Mouse (Mus musculus) adrenal gland, postnatal 25 days (tissue): ENCODE results near the gene Hspa12a. TPM values are rescaled to one million over a fixed set of nuclear protein-coding genes. Genes with fewer than 3 reads are reported as not detected.

ENCODE experiments used
- DNase-seq: peaks from one replicate; pipeline ENCODE4 v3.0.0; 2021; ENCODE audit warnings: mixed read lengths
- microRNA-seq, 2 experiments: library from miRNA; unstranded; fragments of <30 nt; microRNA quantifications; one replicate each; pipeline ENCODE4 v1.2.0; 2021
- total RNA-seq: library from RNA; stranded (reverse); gene quantifications from 2 replicates; pipeline ENCODE4 v1.2.3, GENCODE M21; 2021

The Hspa12a gene
- total RNA-seq, 1 experiment from 2014 or later: 119 TPM

DNA sequence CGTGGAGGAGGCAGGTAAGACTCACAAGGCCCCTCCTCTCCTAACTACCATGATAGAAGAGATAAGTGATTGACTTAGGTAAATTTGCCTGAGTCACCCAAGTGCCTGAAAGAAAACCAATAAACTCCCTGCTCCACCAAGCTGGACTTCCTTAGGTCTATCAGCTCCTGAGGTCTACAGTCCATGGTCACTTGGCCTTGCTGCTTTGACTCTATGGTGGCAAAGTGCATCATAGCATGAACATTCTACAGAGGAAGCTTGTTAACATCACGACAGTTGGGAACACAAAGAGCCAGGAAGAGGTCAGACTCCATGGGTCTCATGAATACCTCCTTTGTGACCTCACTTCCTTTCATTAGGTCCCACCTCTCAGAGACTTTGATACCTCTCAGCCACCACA, 191.9 kb downstream of the Hspa12a start:
- DNase-seq: no peak

DNA sequence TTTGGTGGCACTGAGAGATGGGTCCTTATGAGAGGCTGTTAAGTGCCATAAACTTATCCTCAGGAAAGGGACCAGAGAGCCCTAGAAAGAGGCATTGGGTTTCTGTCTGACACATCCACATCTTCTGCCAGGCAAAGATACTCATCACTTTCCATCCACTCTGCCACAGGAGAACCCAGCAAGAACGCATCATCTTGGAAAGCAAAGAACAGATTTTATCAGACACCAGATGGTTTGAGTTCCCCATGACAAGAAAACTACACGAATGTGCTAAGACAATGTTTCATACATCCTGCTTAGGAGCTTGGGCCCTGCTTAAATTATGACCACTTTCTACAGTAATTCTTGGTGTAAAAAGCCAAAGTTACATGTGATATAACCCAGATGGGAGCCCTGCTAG, 192.6 kb downstream of the Hspa12a start:
- no peak for DNase-seq

- no peak for DNase-seq
These were observed 195.9 kb downstream of the Hspa12a start for GRCm38 (mm10) chr19:58747498-58748000.

Small RNA genes lying within 50 kb of the gene (microRNA-seq; reads per million reads assigned to microRNA genes)
- 1.4 to 4.8 reads per million in 2 experiments for gene Mir3086

Other genes with a start within 250 kb of the Hspa12a start
- not detected in 2 replicates for gene Pnliprp1, start 214.8 kb downstream of the Hspa12a start, total RNA-seq
- gene Pnliprp2, start 183.9 kb downstream of the Hspa12a start, total RNA-seq: not detected in 2 replicates
- not detected in 2 replicates for gene 1700019N19Rik, start 149.2 kb downstream of the Hspa12a start, total RNA-seq
- gene Eno4, start 229 bp downstream of the Hspa12a start, total RNA-seq: 0.24 and 0.33 TPM in 2 replicates
- gene Shtn1, start 132.4 kb upstream of the Hspa12a start, total RNA-seq: 15.9 and 19.1 TPM in 2 replicates
- gene Vax1, start 226.4 kb upstream of the Hspa12a start, total RNA-seq: not detected in 2 replicates